Mouse (Mus musculus): ENCODE data around the gene Twf1.

Gene Twf1

GRCm38 (mm10) chr15:94572746-94573145, 16.9 kb downstream of the Twf1 start:
- no peak for DNase-seq (ENCODE audit: low spot score)

GRCm38 (mm10) chr15:94571501-94571900, 18.2 kb downstream of the Twf1 start:
- DNase-seq (ENCODE audit: low spot score): no peak

- no peak for DNase-seq (ENCODE audit: low spot score)
Observed at GRCm38 (mm10) chr15:94568496-94569182, 21.1 kb downstream of the Twf1 start.

- no peak for DNase-seq (ENCODE audit: low spot score)
Observed at GRCm38 (mm10) chr15:94565854-94566253, 23.8 kb downstream of the Twf1 start.

GRCm38 (mm10) chr15:94564909-94565308, 24.8 kb downstream of the Twf1 start:
- DNase-seq (ENCODE audit: low spot score): no peak

- DNase-seq (ENCODE audit: low spot score): no peak
Observed at GRCm38 (mm10) chr15:94558895-94559656, 30.6 kb downstream of the Twf1 start.

GRCm38 (mm10) chr15:94557442-94557841, 32.2 kb downstream of the Twf1 start:
- peak; percentile 94 for DNase-seq (ENCODE audit: low spot score)

- DNase-seq (ENCODE audit: low spot score): no peak
Observed at GRCm38 (mm10) chr15:94553536-94553935, 36.2 kb downstream of the Twf1 start.

GRCm38 (mm10) chr15:94544844-94545243, 44.8 kb downstream of the Twf1 start:
- DNase-seq (ENCODE audit: low spot score): no peak

- DNase-seq (ENCODE audit: low spot score): no peak
Observed at GRCm38 (mm10) chr15:94544052-94544636, 45.5 kb downstream of the Twf1 start.

GRCm38 (mm10) chr15:94543409-94544051, 46.2 kb downstream of the Twf1 start, which contains the start of the genes Pus7l and Irak4:
Gene Pus7l (minus strand): TSS chr15:94543547.
Gene Irak4 (plus strand): TSS chr15:94543643.
- peak; percentile 93 for DNase-seq (ENCODE audit: low spot score)

- no peak for DNase-seq (ENCODE audit: low spot score)
Observed at GRCm38 (mm10) chr15:94542567-94543408, 46.9 kb downstream of the Twf1 start.

- no peak for DNase-seq (ENCODE audit: low spot score)
Observed at GRCm38 (mm10) chr15:94539296-94539695, 50.4 kb downstream of the Twf1 start.

GRCm38 (mm10) chr15:94535521-94535920, 54.2 kb downstream of the Twf1 start:
- no peak for DNase-seq (ENCODE audit: low spot score)

GRCm38 (mm10) chr15:94532956-94533355, 56.7 kb downstream of the Twf1 start:
- DNase-seq (ENCODE audit: low spot score): no peak

GRCm38 (mm10) chr15:94532306-94532705, 57.4 kb downstream of the Twf1 start:
- DNase-seq (ENCODE audit: low spot score): no peak

- no peak for DNase-seq (ENCODE audit: low spot score)
Observed at GRCm38 (mm10) chr15:94530519-94530918, 59.2 kb downstream of the Twf1 start.
